Mouse (Mus musculus): ENCODE results near the gene Pold2. TPM values are rescaled to one million over a fixed set of nuclear protein-coding genes. Genes with fewer than 3 reads are reported as not detected.
A peak's percentile ranks its signal among the peaks of the same experiment; 100 is the strongest.

Gene Pold2
- polyA plus RNA-seq, 1 experiment from 2014 or later: 72.1 TPM

GRCm38 (mm10) chr11:5868324-5868723 lies 9.8 kb downstream of the Pold2 start:
- peaks cover 11% of the 10 kb centered on the region; the same call in 1 of the 2 replicates for H3K36me3 ChIP-seq (ENCODE audit: control insufficient read depth, insufficient read depth)
- no peak overlapping the region for H3K27ac ChIP-seq (ENCODE audit: low read length)
- 93% methylated on average over 12 of the region's 12 CpGs for WGBS
- no peak overlapping the region for H3K4me2 ChIP-seq (ENCODE audit: low read length)
- H3K4me1 ChIP-seq (replicated peaks; ENCODE audit: control insufficient read depth, insufficient read depth, low read length): no peaks in the 10 kb centered on the region
- H3K9me3 ChIP-seq (ENCODE audit: control insufficient read depth, low read length): no peaks in the 10 kb centered on the region
- no peak overlapping the region for H3K9ac ChIP-seq (replicated peaks; ENCODE audit: low read depth, low read length)
- H3K4me3 ChIP-seq (replicated peaks; ENCODE audit: low read length): no peak overlapping the region
- no peak for ATAC-seq
- H3K27me3 ChIP-seq (replicated peaks; ENCODE audit: control insufficient read depth, insufficient read depth, low read length): no peaks in the 10 kb centered on the region

DNA sequence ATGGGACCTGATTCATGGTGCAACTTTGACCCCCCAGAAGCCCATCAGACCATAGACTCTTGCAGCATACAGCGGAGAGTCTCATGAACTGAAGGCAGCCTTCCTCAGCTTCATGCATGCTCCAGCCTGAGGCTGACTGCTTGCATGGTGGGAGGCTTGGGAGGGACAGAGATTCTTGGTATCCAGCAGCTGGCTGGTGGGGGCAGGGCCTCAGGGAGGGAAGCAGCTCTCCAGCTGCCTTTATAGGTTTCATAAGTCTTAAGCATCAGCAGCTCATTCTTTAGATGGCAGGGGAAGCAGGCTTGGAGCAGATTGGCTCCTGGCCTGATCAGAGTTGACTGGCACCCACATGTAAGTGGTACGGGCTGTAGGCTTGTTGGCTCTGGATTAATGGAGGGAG lies 10.9 kb downstream of the Pold2 start:
- H3K27me3 ChIP-seq (replicated peaks; ENCODE audit: control insufficient read depth, insufficient read depth, low read length): peaks cover 3% of the 10 kb centered on the region
- no peaks in the 10 kb centered on the region for H3K9me3 ChIP-seq (ENCODE audit: control insufficient read depth, low read length)
- H3K27ac ChIP-seq (ENCODE audit: low read length): no peak overlapping the region
- 0 out of 2 replicates have a peak, but pooled peaks cover 6% of the 10 kb centered on the region for H3K36me3 ChIP-seq (ENCODE audit: control insufficient read depth, insufficient read depth)
- H3K4me3 ChIP-seq (replicated peaks; ENCODE audit: low read length): no peak overlapping the region
- no peak overlapping the region for H3K9ac ChIP-seq (replicated peaks; ENCODE audit: low read depth, low read length)
- 87% methylated on average over 2 of the region's 2 CpGs for WGBS
- peaks cover under 1% of the 10 kb centered on the region; the same call in 1 of the 2 replicates for H3K4me1 ChIP-seq (replicated peaks; ENCODE audit: control insufficient read depth, insufficient read depth, low read length)
- H3K4me2 ChIP-seq (ENCODE audit: low read length): no peak overlapping the region
- ATAC-seq: no peak

- Histone ChIP-seq H3K36me3 (ENCODE audit: control insufficient read depth, insufficient read depth) (no peaks in the 10 kb centered on the region), H3K27ac (ENCODE audit: low read length) (no peak overlapping the region), H3K4me3 (replicated peaks; ENCODE audit: low read length) (peak overlapping the region; percentile 31), H3K4me2 (ENCODE audit: low read length) (peak overlapping the region; percentile 52), H3K9ac (replicated peaks; ENCODE audit: low read depth, low read length) (no peak overlapping the region), H3K9me3 (ENCODE audit: control insufficient read depth, low read length) (no peaks in the 10 kb centered on the region), H3K4me1 (replicated peaks; ENCODE audit: control insufficient read depth, insufficient read depth, low read length) (peaks cover 12% of the 10 kb centered on the region), H3K27me3 (replicated peaks; ENCODE audit: control insufficient read depth, insufficient read depth, low read length) (peaks cover 17% of the 10 kb centered on the region)
- WGBS: 39% methylated on average over 15 of the region's 15 CpGs
- ATAC-seq: no peak
These were observed 15.5 kb downstream of the Pold2 start for GRCm38 (mm10) chr11:5862394-5863105.

GRCm38 (mm10) chr11:5861678-5862393 lies 16.3 kb downstream of the Pold2 start, which contains the start of gene Aebp1:
Gene Aebp1, plus strand, starts transcription at chr11:5861947.
- Histone ChIP-seq H3K27me3 (replicated peaks; ENCODE audit: control insufficient read depth, insufficient read depth, low read length) (peaks cover 17% of the 10 kb centered on the region), H3K4me1 (replicated peaks; ENCODE audit: control insufficient read depth, insufficient read depth, low read length) (peaks cover 12% of the 10 kb centered on the region), H3K4me3 (replicated peaks; ENCODE audit: low read length) (peak within 1 kb of the TSS; percentile 31), H3K36me3 (ENCODE audit: control insufficient read depth, insufficient read depth) (no peaks in the 10 kb centered on the region), H3K27ac (ENCODE audit: low read length) (no peak within 1 kb of the TSS), H3K4me2 (ENCODE audit: low read length) (peak within 1 kb of the TSS; percentile 52), H3K9ac (replicated peaks; ENCODE audit: low read depth, low read length) (peak within 1 kb of the TSS; percentile 36), H3K9me3 (ENCODE audit: control insufficient read depth, low read length) (no peaks in the 10 kb centered on the region)
- peak; percentile 50; the same call in 1 of the 2 replicates for ATAC-seq
- 3% methylated on average over 52 of the region's 59 CpGs for WGBS

- H3K9ac ChIP-seq (replicated peaks; ENCODE audit: low read depth, low read length): no peak overlapping the region
- H3K4me1 ChIP-seq (replicated peaks; ENCODE audit: control insufficient read depth, insufficient read depth, low read length): peaks cover 12% of the 10 kb centered on the region
- no peak for ATAC-seq
- H3K4me2 ChIP-seq (ENCODE audit: low read length): no peak overlapping the region
- 61% methylated on average over 6 of the region's 6 CpGs for WGBS
- peaks cover 17% of the 10 kb centered on the region for H3K27me3 ChIP-seq (replicated peaks; ENCODE audit: control insufficient read depth, insufficient read depth, low read length)
- no peak overlapping the region for H3K4me3 ChIP-seq (replicated peaks; ENCODE audit: low read length)
- no peaks in the 10 kb centered on the region for H3K36me3 ChIP-seq (ENCODE audit: control insufficient read depth, insufficient read depth)
- H3K27ac ChIP-seq (ENCODE audit: low read length): no peak overlapping the region
- no peaks in the 10 kb centered on the region for H3K9me3 ChIP-seq (ENCODE audit: control insufficient read depth, low read length)
These were observed 17.5 kb downstream of the Pold2 start for GRCm38 (mm10) chr11:5860639-5861038.

- WGBS: 84% methylated on average over 13 of the region's 13 CpGs
- Histone ChIP-seq H3K36me3 (ENCODE audit: control insufficient read depth, insufficient read depth) (no peaks in the 10 kb centered on the region), H3K9me3 (ENCODE audit: control insufficient read depth, low read length) (no peaks in the 10 kb centered on the region), H3K4me1 (replicated peaks; ENCODE audit: control insufficient read depth, insufficient read depth, low read length) (peaks cover 12% of the 10 kb centered on the region), H3K27me3 (replicated peaks; ENCODE audit: control insufficient read depth, insufficient read depth, low read length) (peaks cover 17% of the 10 kb centered on the region), H3K4me3 (replicated peaks; ENCODE audit: low read length) (no peak overlapping the region), H3K27ac (ENCODE audit: low read length) (no peak overlapping the region), H3K4me2 (ENCODE audit: low read length) (no peak overlapping the region), H3K9ac (replicated peaks; ENCODE audit: low read depth, low read length) (no peak overlapping the region)
- ATAC-seq: no peak
These were observed 18.1 kb downstream of the Pold2 start for GRCm38 (mm10) chr11:5859883-5860550.

- Histone ChIP-seq H3K36me3 (ENCODE audit: control insufficient read depth, insufficient read depth) (no peaks in the 10 kb centered on the region), H3K4me2 (ENCODE audit: low read length) (no peak overlapping the region), H3K4me3 (replicated peaks; ENCODE audit: low read length) (no peak overlapping the region), H3K4me1 (replicated peaks; ENCODE audit: control insufficient read depth, insufficient read depth, low read length) (peaks cover 12% of the 10 kb centered on the region), H3K27me3 (replicated peaks; ENCODE audit: control insufficient read depth, insufficient read depth, low read length) (peaks cover 17% of the 10 kb centered on the region), H3K9ac (replicated peaks; ENCODE audit: low read depth, low read length) (no peak overlapping the region), H3K27ac (ENCODE audit: low read length) (no peak overlapping the region), H3K9me3 (ENCODE audit: control insufficient read depth, low read length) (no peaks in the 10 kb centered on the region)
- WGBS: 68% methylated on average over 1 of the region's 1 CpGs
- ATAC-seq: no peak
These were observed 19.4 kb downstream of the Pold2 start for GRCm38 (mm10) chr11:5858723-5859122.

GRCm38 (mm10) chr11:5856479-5857130 lies 21.5 kb downstream of the Pold2 start:
- 81% methylated on average over 8 of the region's 8 CpGs for WGBS
- H3K36me3 ChIP-seq (ENCODE audit: control insufficient read depth, insufficient read depth): no peaks in the 10 kb centered on the region
- H3K27me3 ChIP-seq (replicated peaks; ENCODE audit: control insufficient read depth, insufficient read depth, low read length): peaks cover 10% of the 10 kb centered on the region
- H3K27ac ChIP-seq (ENCODE audit: low read length): no peak overlapping the region
- H3K4me2 ChIP-seq (ENCODE audit: low read length): no peak overlapping the region
- no peak overlapping the region for H3K4me3 ChIP-seq (replicated peaks; ENCODE audit: low read length)
- no peak for ATAC-seq
- H3K4me1 ChIP-seq (replicated peaks; ENCODE audit: control insufficient read depth, insufficient read depth, low read length): peaks cover 6% of the 10 kb centered on the region
- no peak overlapping the region for H3K9ac ChIP-seq (replicated peaks; ENCODE audit: low read depth, low read length)
- no peaks in the 10 kb centered on the region for H3K9me3 ChIP-seq (ENCODE audit: control insufficient read depth, low read length)

GRCm38 (mm10) chr11:5855902-5856301 lies 22.2 kb downstream of the Pold2 start:
- WGBS: 42% methylated on average over 7 of the region's 7 CpGs
- H3K27me3 ChIP-seq (replicated peaks; ENCODE audit: control insufficient read depth, insufficient read depth, low read length): peaks cover 4% of the 10 kb centered on the region; the same call in 1 of the 2 replicates
- H3K4me3 ChIP-seq (replicated peaks; ENCODE audit: low read length): no peak overlapping the region
- H3K27ac ChIP-seq (ENCODE audit: low read length): no peak overlapping the region
- no peak overlapping the region for H3K9ac ChIP-seq (replicated peaks; ENCODE audit: low read depth, low read length)
- H3K4me1 ChIP-seq (replicated peaks; ENCODE audit: control insufficient read depth, insufficient read depth, low read length): no peaks in the 10 kb centered on the region
- no peaks in the 10 kb centered on the region for H3K36me3 ChIP-seq (ENCODE audit: control insufficient read depth, insufficient read depth)
- H3K4me2 ChIP-seq (ENCODE audit: low read length): no peak overlapping the region
- ATAC-seq: no peak
- no peaks in the 10 kb centered on the region for H3K9me3 ChIP-seq (ENCODE audit: control insufficient read depth, low read length)

All from forebrain, embryonic 16.5 days (tissue).